22 mouse cellular contexts compared by ENCODE assay signal in the genomic region with DNA sequence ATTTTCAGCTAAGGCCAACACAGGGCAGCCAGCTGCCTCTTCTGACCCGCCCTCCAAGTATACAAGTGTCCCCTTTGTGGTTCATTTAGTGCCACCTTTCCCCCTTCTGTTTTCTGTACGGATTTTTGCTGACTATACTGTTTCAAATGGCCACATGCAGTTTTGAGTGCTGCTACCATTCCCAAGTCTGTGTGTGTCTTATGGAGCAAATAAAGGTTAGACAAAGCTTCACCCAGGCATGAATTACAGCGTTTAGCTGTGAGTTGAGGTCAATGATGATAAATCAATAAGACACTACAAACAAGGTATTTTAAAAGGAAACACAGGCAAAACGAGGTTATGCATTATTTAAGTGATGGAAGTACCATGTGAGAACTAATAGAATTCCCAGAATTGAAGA. TPM values are rescaled to one million over a fixed set of nuclear protein-coding genes. Genes with fewer than 3 reads are reported as not detected.
DNase-seq lines count a peak whose midpoint lies in the region; TF ChIP-seq lines count a peak whose summit lies in the region.
"Had no signal": no experiment of that assay in that cellular context is flagged by ENCODE, and none has a peak within 500 bp of the region (broad histone marks: within the 10 kb centered on the region; RNA-seq: fewer than 3 reads in every experiment).

No protein-coding gene starts in this region.

- no peak overlapping the region for H3K4me2 ChIP-seq in CH12.LX (ENCODE audit: insufficient read depth, low read depth, poor library complexity, severe bottlenecking)
- H3K4me2 ChIP-seq: embryonic facial prominence, embryonic 12.5 days; forebrain, embryonic 13.5 days; forebrain, embryonic 15.5 days had no signal

- H3K27me3 ChIP-seq in CH12.LX (replicated peaks) = peaks cover 2% of the 10 kb centered on the region
- H3K27me3 ChIP-seq: embryonic facial prominence, embryonic 12.5 days; forebrain, embryonic 13.5 days; forebrain, embryonic 15.5 days had no signal

- TF ChIP-seq EP300 in CH12.LX (IDR thresholded peaks at IDR 0.05; ENCODE audit: low read length) = no peak

- dilution Hi-C loops in CH12.LX (cut with MboI; ENCODE audit: extremely low pct_ligation_motif_present, extremely low pct_unique_long_range_greater_than_20kb, low sequenced_read_pairs) = no loop called here

- H3K79me2 ChIP-seq in CH12.LX (replicated peaks; ENCODE audit: control insufficient read depth, extremely low read depth, insufficient read depth, poor library complexity, severe bottlenecking) = no peaks in the 10 kb centered on the region

- no peak overlapping the region for H3K27ac ChIP-seq in CH12.LX (ENCODE audit: insufficient read depth, low read depth)
- H3K27ac ChIP-seq: embryonic facial prominence, embryonic 12.5 days; forebrain, embryonic 13.5 days; forebrain, embryonic 15.5 days had no signal

- no peak for TF ChIP-seq RAD21 in CH12.LX (IDR thresholded peaks at IDR 0.05; ENCODE audit: low read depth, low read length)

- peak; percentile 17 for DNase-seq in embryo, embryonic 10 days (ENCODE audit: low spot score)
- DNase-seq in embryo, embryonic 9.5 days (ENCODE audit: extremely low spot score) = no peak
- no peak for DNase-seq in CH12.LX (ENCODE audit: extremely low read depth)
- peak; percentile 27 for DNase-seq in embryo, embryonic 11 days
- DNase-seq in left cerebral cortex, adult 9 months (ENCODE audit: low spot score in 2 of 2) = no peak
- DNase-seq in left cerebral cortex, postnatal 14 days (ENCODE audit: low spot score in 2 of 2) = no peak
- DNase-seq: adrenal gland, adult 2 months; adrenal gland, postnatal 10 days; adrenal gland, postnatal 25 days; B cell, adult 2 months; cerebellum, adult 11 months; cerebellum, adult 18-20 months; cerebellum, adult 8-10 months; cerebellum, adult 9-11 months; cerebellum, postnatal 14 days; cerebellum, postnatal 36 days; forebrain, postnatal 0 days had no signal

- in situ Hi-C loops in CH12.LX (cut with MboI; ENCODE audit: low pct_ligation_motif_present, low pct_unique_long_range_greater_than_20kb, low sequenced_read_pairs) = no loop called here

- no peaks in the 10 kb centered on the region for H3K9me3 ChIP-seq in CH12.LX (replicated peaks; ENCODE audit: low read length)
- H3K9me3 ChIP-seq: embryonic facial prominence, embryonic 12.5 days; forebrain, embryonic 13.5 days; forebrain, embryonic 15.5 days had no signal

- intact Hi-C loops in left cerebral cortex, postnatal 14 days (cut with DNase I) = no loop called here

- H3K36me3 ChIP-seq in CH12.LX (replicated peaks in 1 of 2; ENCODE audit: control insufficient read depth in 1 of 2, insufficient read depth in 1 of 2, low read length in 1 of 2) = no peaks in the 10 kb centered on the region
- H3K36me3 ChIP-seq: embryonic facial prominence, embryonic 12.5 days; forebrain, embryonic 15.5 days had no signal

- H3K4me1 ChIP-seq in CH12.LX (ENCODE audit: control insufficient read depth in 1 of 2, insufficient read depth in 2 of 2) = peaks cover 0 to 8% of the 10 kb centered on the region in 2 experiments; a peak in 1 of 4 replicates
- H3K4me1 ChIP-seq: embryonic facial prominence, embryonic 12.5 days; forebrain, embryonic 13.5 days; forebrain, embryonic 15.5 days had no signal

- no peak for TF ChIP-seq POLR2A in CH12.LX (IDR thresholded peaks at IDR 0.05; ENCODE audit: low read depth, low read length)

- H3K4me3 ChIP-seq in CH12.LX (replicated peaks in 1 of 3; ENCODE audit: low read depth in 2 of 3, low read length in 2 of 3, poor library complexity in 1 of 3) = no peak overlapping the region
- H3K4me3 ChIP-seq: embryonic facial prominence, embryonic 12.5 days; forebrain, embryonic 13.5 days; forebrain, embryonic 15.5 days had no signal

- H3K9ac ChIP-seq in CH12.LX (ENCODE audit: insufficient read depth, low read depth) = no peak overlapping the region
- H3K9ac ChIP-seq: embryonic facial prominence, embryonic 12.5 days; forebrain, embryonic 13.5 days; forebrain, embryonic 15.5 days; forebrain, postnatal 0 days had no signal

- no peak for TF ChIP-seq CTCF in CH12.LX (conservative IDR thresholded peaks at IDR 0.05 in 1 of 2, IDR thresholded peaks at IDR 0.05 in 1 of 2; ENCODE audit: low read depth in 2 of 2, low read length in 2 of 2)

TF ChIP-seq in CH12.LX, 34 proteins besides CTCF, POLR2A, EP300 and RAD21:
- TF ChIP-seq MAFK (IDR thresholded peaks at IDR 0.05; ENCODE audit: insufficient replicate concordance, low read length) = peak; percentile 71
- TF ChIP-seq IRF4 (IDR thresholded peaks at IDR 0.05; ENCODE audit: low read depth, low read length) = no peak

RNA-seq across cellular contexts. Expression of a gene that starts 24.6 kb away (rescaled TPM):
- total RNA-seq in CH12.LX (2012; rRNA removed) = not detected in 2 replicates
- total RNA-seq in CH12.LX (2014; rRNA removed) = not detected in 2 replicates
- polyA plus RNA-seq in CH12.LX (2012; ENCODE audit: insufficient read length, low read depth) = not detected in 2 replicates
- total RNA-seq in left cerebral cortex, postnatal 14 days (2021) = under 1 TPM; 0.21 to 0.53 TPM
- total RNA-seq: ES-E14 had no signal
- polyA plus RNA-seq: forebrain, embryonic 11.5 days had no signal

Comparison
In these comparisons a context has a peak if more than half of its experiments do, and no peak if none do; other contexts are left out.
1. DNase-seq: peak in embryo, embryonic 10 days (single experiment) and embryo, embryonic 11 days (single experiment); none in embryo, embryonic 9.5 days (single experiment), CH12.LX (single experiment), left cerebral cortex, adult 9 months (0 of 2) and left cerebral cortex, postnatal 14 days (0 of 2).